Mouse (Mus musculus): ENCODE data around the gene Dgkb. TPM values are rescaled to one million over a fixed set of nuclear protein-coding genes. Genes with fewer than 3 reads are reported as not detected.

Gene Dgkb
- polyA plus RNA-seq, 1 experiment = 44.2 TPM

GRCm38 (mm10) chr12:38387654-38388053 lies 570.1 kb downstream of the Dgkb start:
- H3K27ac ChIP-seq (ENCODE audit: insufficient read depth, low read length) = no peak overlapping the region
- no peaks in the 10 kb centered on the region; the same call in 1 of the 2 replicates for H3K4me1 ChIP-seq (ENCODE audit: control insufficient read depth, insufficient read depth, low read length)
- no peak overlapping the region for H3K4me3 ChIP-seq (ENCODE audit: insufficient read depth, low read length)
- no peak for TF ChIP-seq POLR2A (IDR thresholded peaks at IDR 0.05; ENCODE audit: extremely low read depth, insufficient read depth, low read length)
- TF ChIP-seq CTCF (IDR thresholded peaks at IDR 0.05; ENCODE audit: extremely low read depth, insufficient read depth, low read length) = no peak

- no peak overlapping the region for H3K27ac ChIP-seq (ENCODE audit: insufficient read depth, low read length)
- no peak for TF ChIP-seq CTCF (IDR thresholded peaks at IDR 0.05; ENCODE audit: extremely low read depth, insufficient read depth, low read length)
- no peak for TF ChIP-seq POLR2A (IDR thresholded peaks at IDR 0.05; ENCODE audit: extremely low read depth, insufficient read depth, low read length)
- H3K4me1 ChIP-seq (ENCODE audit: control insufficient read depth, insufficient read depth, low read length) = no peaks in the 10 kb centered on the region; the same call in 1 of the 2 replicates
- no peak overlapping the region for H3K4me3 ChIP-seq (ENCODE audit: insufficient read depth, low read length)
Observed at GRCm38 (mm10) chr12:38388243-38388642, 570.7 kb downstream of the Dgkb start.

- no peak for TF ChIP-seq POLR2A (IDR thresholded peaks at IDR 0.05; ENCODE audit: extremely low read depth, insufficient read depth, low read length)
- Histone ChIP-seq H3K4me3 (ENCODE audit: insufficient read depth, low read length) (no peak overlapping the region), H3K27ac (ENCODE audit: insufficient read depth, low read length) (no peak overlapping the region), H3K4me1 (ENCODE audit: control insufficient read depth, insufficient read depth, low read length) (no peaks in the 10 kb centered on the region)
Observed at GRCm38 (mm10) chr12:38397754-38398312, 580.3 kb downstream of the Dgkb start.

GRCm38 (mm10) chr12:38400089-38400488 lies 582.6 kb downstream of the Dgkb start:
- Histone ChIP-seq H3K4me3 (ENCODE audit: insufficient read depth, low read length) (no peak overlapping the region), H3K4me1 (ENCODE audit: control insufficient read depth, insufficient read depth, low read length) (no peaks in the 10 kb centered on the region), H3K27ac (ENCODE audit: insufficient read depth, low read length) (peak overlapping the region; percentile 3; the same call in 1 of the 2 replicates)
- TF ChIP-seq CTCF (IDR thresholded peaks at IDR 0.05; ENCODE audit: extremely low read depth, insufficient read depth, low read length) (no peak), POLR2A (IDR thresholded peaks at IDR 0.05; ENCODE audit: extremely low read depth, insufficient read depth, low read length) (no peak)

- H3K4me1 ChIP-seq (ENCODE audit: control insufficient read depth, insufficient read depth, low read length) = no peaks in the 10 kb centered on the region
- no peak overlapping the region for H3K4me3 ChIP-seq (ENCODE audit: insufficient read depth, low read length)
- H3K27ac ChIP-seq (ENCODE audit: insufficient read depth, low read length) = no peak overlapping the region
- TF ChIP-seq CTCF (IDR thresholded peaks at IDR 0.05; ENCODE audit: extremely low read depth, insufficient read depth, low read length) (no peak), POLR2A (IDR thresholded peaks at IDR 0.05; ENCODE audit: extremely low read depth, insufficient read depth, low read length) (no peak)
Observed at GRCm38 (mm10) chr12:38435364-38436130, 618.0 kb downstream of the Dgkb start.

GRCm38 (mm10) chr12:38436131-38436436 lies 618.6 kb downstream of the Dgkb start:
- H3K4me3 ChIP-seq (ENCODE audit: insufficient read depth, low read length) = no peak overlapping the region
- H3K4me1 ChIP-seq (ENCODE audit: control insufficient read depth, insufficient read depth, low read length) = no peaks in the 10 kb centered on the region
- H3K27ac ChIP-seq (ENCODE audit: insufficient read depth, low read length) = no peak overlapping the region
- TF ChIP-seq POLR2A (IDR thresholded peaks at IDR 0.05; ENCODE audit: extremely low read depth, insufficient read depth, low read length) = no peak
- no peak for TF ChIP-seq CTCF (IDR thresholded peaks at IDR 0.05; ENCODE audit: extremely low read depth, insufficient read depth, low read length)

GRCm38 (mm10) chr12:38450323-38451087 lies 633.0 kb downstream of the Dgkb start:
- no peak overlapping the region for H3K27ac ChIP-seq (ENCODE audit: insufficient read depth, low read length)
- H3K4me1 ChIP-seq (ENCODE audit: control insufficient read depth, insufficient read depth, low read length) = no peaks in the 10 kb centered on the region
- no peak for TF ChIP-seq CTCF (IDR thresholded peaks at IDR 0.05; ENCODE audit: extremely low read depth, insufficient read depth, low read length)
- no peak for TF ChIP-seq POLR2A (IDR thresholded peaks at IDR 0.05; ENCODE audit: extremely low read depth, insufficient read depth, low read length)
- H3K4me3 ChIP-seq (ENCODE audit: insufficient read depth, low read length) = no peak overlapping the region

GRCm38 (mm10) chr12:38451677-38452076 lies 634.2 kb downstream of the Dgkb start:
- Histone ChIP-seq H3K4me3 (ENCODE audit: insufficient read depth, low read length) (no peak overlapping the region), H3K4me1 (ENCODE audit: control insufficient read depth, insufficient read depth, low read length) (no peaks in the 10 kb centered on the region), H3K27ac (ENCODE audit: insufficient read depth, low read length) (no peak overlapping the region)
- TF ChIP-seq POLR2A (IDR thresholded peaks at IDR 0.05; ENCODE audit: extremely low read depth, insufficient read depth, low read length) = no peak
- TF ChIP-seq CTCF (IDR thresholded peaks at IDR 0.05; ENCODE audit: extremely low read depth, insufficient read depth, low read length) = no peak

GRCm38 (mm10) chr12:38468191-38468590 lies 650.7 kb downstream of the Dgkb start:
- TF ChIP-seq POLR2A (IDR thresholded peaks at IDR 0.05; ENCODE audit: extremely low read depth, insufficient read depth, low read length) (no peak), CTCF (IDR thresholded peaks at IDR 0.05; ENCODE audit: extremely low read depth, insufficient read depth, low read length) (no peak)
- H3K4me3 ChIP-seq (ENCODE audit: insufficient read depth, low read length) = no peak overlapping the region
- H3K4me1 ChIP-seq (ENCODE audit: control insufficient read depth, insufficient read depth, low read length) = no peaks in the 10 kb centered on the region
- no peak overlapping the region for H3K27ac ChIP-seq (ENCODE audit: insufficient read depth, low read length)
